Mouse (Mus musculus): Measurements from ENCODE around the gene Gpr155. TPM values are rescaled to one million over a fixed set of nuclear protein-coding genes. Genes with fewer than 3 reads are reported as not detected.
A peak's percentile ranks its signal among the peaks of the same experiment; 100 is the strongest.

The Gpr155 gene
- total and polyA plus RNA-seq, 3 experiments = 0.23 to 0.99 TPM; not detected in 1

- H3K27ac ChIP-seq (ENCODE audit: control insufficient read depth, low read depth, low read length) = no peak overlapping the region
These were observed 17.1 kb upstream of the Gpr155 start for GRCm38 (mm10) chr2:73403385-73404013.

DNA sequence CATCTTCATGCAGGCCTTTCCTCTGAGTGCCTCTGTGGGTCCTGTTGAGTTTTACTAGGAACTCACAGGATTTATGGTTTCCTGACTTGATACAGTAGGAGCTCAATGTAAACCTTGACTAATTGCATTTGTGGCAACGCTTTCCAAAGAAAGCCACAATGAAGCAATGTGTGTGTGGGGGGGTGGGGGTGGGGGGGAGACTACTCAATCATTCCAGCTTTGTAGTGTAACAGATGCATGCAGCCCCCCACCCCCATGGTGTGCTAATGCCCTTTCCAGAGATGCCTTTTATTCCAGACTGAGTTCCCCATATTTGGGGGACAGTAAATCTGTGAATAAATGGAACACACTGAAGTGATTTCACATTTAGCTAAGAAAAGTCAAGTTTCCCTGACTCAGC, 15.3 kb upstream of the Gpr155 start:
- Histone ChIP-seq H3K27ac (ENCODE audit: control insufficient read depth, low read depth, low read length) (no peak overlapping the region), H3K4me3 (ENCODE audit: control insufficient read depth in 1 of 2, insufficient read depth in 1 of 2, low read depth in 2 of 2, low read length in 2 of 2) (no peak overlapping the region), H3K4me1 (ENCODE audit: control insufficient read depth in 1 of 2, insufficient read depth in 2 of 2, low read length in 2 of 2) (no peaks in the 10 kb centered on the region), H3K27me3 (ENCODE audit: control insufficient read depth in 1 of 2, insufficient read depth in 2 of 2, low read length in 2 of 2) (peaks cover 0 to 2% of the 10 kb centered on the region in 2 experiments; a peak in 2 of 4 replicates), H3K9ac (ENCODE audit: control insufficient read depth, low read depth, low read length, poor library complexity, severe bottlenecking) (no peak overlapping the region), H3K9me3 (replicated peaks; ENCODE audit: insufficient read depth, low read length) (no peaks in the 10 kb centered on the region), H3K36me3 (ENCODE audit: control insufficient read depth in 1 of 2, insufficient read depth in 2 of 2, low read length in 2 of 2) (no peaks in the 10 kb centered on the region), H3K79me2 (ENCODE audit: control insufficient read depth, insufficient read depth, low read length, poor library complexity) (no peaks in the 10 kb centered on the region)
- DNase-seq (ENCODE audit: low read depth, low spot score) = no peak
- TF ChIP-seq JUND (IDR thresholded peaks at IDR 0.05; ENCODE audit: low read depth, low read length) (no peak), CHD2 (IDR thresholded peaks at IDR 0.05; ENCODE audit: low read length) (no peak), MEF2A (IDR thresholded peaks at IDR 0.05; ENCODE audit: extremely low read depth, insufficient replicate concordance, low read depth, low read length, poor library complexity, severe bottlenecking) (no peak), KAT2A (conservative IDR thresholded peaks at IDR 0.05; ENCODE audit: low read depth, low read length) (no peak), USF1 (IDR thresholded peaks at IDR 0.05; ENCODE audit: low read depth, low read length) (no peak), MYC (IDR thresholded peaks at IDR 0.05; ENCODE audit: low read depth, low read length) (no peak), ZKSCAN1 (IDR thresholded peaks at IDR 0.05; ENCODE audit: low read depth, low read length) (no peak), NRF1 (IDR thresholded peaks at IDR 0.05; ENCODE audit: insufficient read depth, low read depth, low read length, poor library complexity, severe bottlenecking) (no peak), BHLHE40 (IDR thresholded peaks at IDR 0.05; ENCODE audit: borderline replicate concordance, low read depth, low read length) (no peak), USF2 (IDR thresholded peaks at IDR 0.05; ENCODE audit: borderline replicate concordance in 1 of 2, insufficient read depth in 1 of 2, low read depth in 1 of 2, low read length in 2 of 2) (no peak), ZMIZ1 (IDR thresholded peaks at IDR 0.05; ENCODE audit: low read depth, low read length) (no peak), RCOR1 (IDR thresholded peaks at IDR 0.05; ENCODE audit: low read depth, low read length) (no peak), MAZ (IDR thresholded peaks at IDR 0.05; ENCODE audit: low read depth, low read length) (no peak), TBP (IDR thresholded peaks at IDR 0.05; ENCODE audit: low read depth, low read length) (no peak), POLR2AphosphoS5 (IDR thresholded peaks at IDR 0.05; ENCODE audit: borderline replicate concordance, low read depth, low read length) (no peak)

More at GRCm38 (mm10) chr2:73403385-73404013, 17.1 kb upstream of the Gpr155 start:
- no peak overlapping the region for H3K4me3 ChIP-seq (ENCODE audit: control insufficient read depth in 1 of 2, insufficient read depth in 1 of 2, low read depth in 2 of 2, low read length in 2 of 2)
- no peak for TF ChIP-seq BHLHE40 (IDR thresholded peaks at IDR 0.05; ENCODE audit: borderline replicate concordance, low read depth, low read length)
- TF ChIP-seq CHD1 (IDR thresholded peaks at IDR 0.05; ENCODE audit: low read depth, low read length) = no peak
- TF ChIP-seq USF2 (IDR thresholded peaks at IDR 0.05; ENCODE audit: borderline replicate concordance in 1 of 2, insufficient read depth in 1 of 2, low read depth in 1 of 2, low read length in 2 of 2) = no peak
- no peak for TF ChIP-seq HCFC1 (IDR thresholded peaks at IDR 0.05; ENCODE audit: low read depth, low read length)
- peak; percentile 62 for TF ChIP-seq SMC3 (IDR thresholded peaks at IDR 0.05; ENCODE audit: low read depth, low read length)
- TF ChIP-seq TBP (IDR thresholded peaks at IDR 0.05; ENCODE audit: low read depth, low read length) = no peak
- peak; percentile 71 for TF ChIP-seq RAD21 (IDR thresholded peaks at IDR 0.05; ENCODE audit: low read depth, low read length)
- no peak for TF ChIP-seq MAFK (IDR thresholded peaks at IDR 0.05; ENCODE audit: borderline replicate concordance, low read depth, low read length)
- no peak for TF ChIP-seq UBTF (IDR thresholded peaks at IDR 0.05; ENCODE audit: borderline replicate concordance, insufficient read depth, low read depth, low read length)
- no peak for TF ChIP-seq GATA1 (IDR thresholded peaks at IDR 0.05; ENCODE audit: low read depth, low read length)
- TF ChIP-seq CTCF (IDR thresholded peaks at IDR 0.05 in 2 of 3, conservative IDR thresholded peaks at IDR 0.05 in 1 of 3; ENCODE audit: control insufficient read depth in 1 of 3, insufficient read depth in 1 of 3, low read depth in 2 of 3, low read length in 3 of 3, poor library complexity in 1 of 3, severe bottlenecking in 1 of 3) = peak in 2 of 3 experiments; percentile 13 to 56; a peak in 2 of 6 replicates
- TF ChIP-seq RCOR1 (IDR thresholded peaks at IDR 0.05; ENCODE audit: low read depth, low read length) = no peak
- TF ChIP-seq JUND (IDR thresholded peaks at IDR 0.05; ENCODE audit: low read depth, low read length) = no peak
- no peak for TF ChIP-seq MAZ (IDR thresholded peaks at IDR 0.05; ENCODE audit: low read depth, low read length)
- TF ChIP-seq MEF2A (IDR thresholded peaks at IDR 0.05; ENCODE audit: extremely low read depth, insufficient replicate concordance, low read depth, low read length, poor library complexity, severe bottlenecking) = no peak
- peak; percentile 58 for TF ChIP-seq ZC3H11A (IDR thresholded peaks at IDR 0.05; ENCODE audit: low read depth, low read length)
- no peak for TF ChIP-seq E2F4 (IDR thresholded peaks at IDR 0.05; ENCODE audit: borderline replicate concordance, low read depth, low read length)
- TF ChIP-seq TAL1 (IDR thresholded peaks at IDR 0.05; ENCODE audit: low read length) = no peak
- no peak for TF ChIP-seq SIN3A (IDR thresholded peaks at IDR 0.05; ENCODE audit: low read length)
- H3K36me3 ChIP-seq (ENCODE audit: control insufficient read depth in 1 of 2, insufficient read depth in 2 of 2, low read length in 2 of 2) = no peaks in the 10 kb centered on the region
- DNase-seq (ENCODE audit: low read depth, low spot score) = peak; percentile 14
- H3K27me3 ChIP-seq (ENCODE audit: control insufficient read depth in 1 of 2, insufficient read depth in 2 of 2, low read length in 2 of 2) = peaks cover 0 to 2% of the 10 kb centered on the region in 2 experiments; a peak in 2 of 4 replicates
- no peaks in the 10 kb centered on the region for H3K4me1 ChIP-seq (ENCODE audit: control insufficient read depth in 1 of 2, insufficient read depth in 2 of 2, low read length in 2 of 2)
- no peak overlapping the region for H3K9ac ChIP-seq (ENCODE audit: control insufficient read depth, low read depth, low read length, poor library complexity, severe bottlenecking)
- H3K9me3 ChIP-seq (replicated peaks; ENCODE audit: insufficient read depth, low read length) = no peaks in the 10 kb centered on the region
- no peaks in the 10 kb centered on the region for H3K79me2 ChIP-seq (ENCODE audit: control insufficient read depth, insufficient read depth, low read length, poor library complexity)

Data from MEL (cell line).